Mouse (Mus musculus) heart, embryonic 15.5 days (tissue): ENCODE results near the gene Gpn2. TPM values are rescaled to one million over a fixed set of nuclear protein-coding genes. Genes with fewer than 3 reads are reported as not detected.

Source experiments
- ATAC-seq: fragments of 200-750 bp; cut with Nextera tagmentation; replicated peaks from 2 replicates; pipeline ENCODE4 v1.8.0; 2017; ENCODE audit warnings: low read depth, moderate TSS enrichment; ENCODE audit not compliant: insufficient number of reproducible peaks, insufficient read depth, low FRiP score
- H3K27ac ChIP-seq: fragments of 300-500 bp; sonication (generic); 2 replicates; pipeline ENCODE4 v1.5.1; 2015; ENCODE audit warnings: mild to moderate bottlenecking, inconsistent platforms
- H3K27me3 ChIP-seq: fragments of 300-500 bp; sonication (generic); 2 replicates; pipeline ENCODE4 v1.6.1; 2015; ENCODE audit warnings: inconsistent platforms
- H3K36me3 ChIP-seq: fragments of 300-500 bp; sonication (generic); 2 replicates; pipeline ENCODE4 v1.6.1; 2015; ENCODE audit warnings: mild to moderate bottlenecking, inconsistent platforms
- H3K4me1 ChIP-seq: fragments of 300-500 bp; sonication (generic); replicated peaks from 2 replicates; pipeline ENCODE4 v1.6.1; 2015; ENCODE audit warnings: inconsistent platforms
- H3K4me2 ChIP-seq: fragments of 300-500 bp; sonication (generic); 2 replicates; pipeline ENCODE4 v1.6.1; 2015; ENCODE audit warnings: inconsistent platforms, mild to moderate bottlenecking, moderate library complexity
- H3K4me3 ChIP-seq: fragments of 300-500 bp; sonication (generic); 2 replicates; pipeline ENCODE4 v1.5.1; 2015; ENCODE audit warnings: mild to moderate bottlenecking, inconsistent platforms
- H3K9ac ChIP-seq: fragments of 300-500 bp; sonication (generic); 2 replicates; pipeline ENCODE4 v1.6.1; 2015; ENCODE audit warnings: mild to moderate bottlenecking, inconsistent platforms
- H3K9me3 ChIP-seq: fragments of 300-500 bp; sonication (generic); replicated peaks from 2 replicates; pipeline ENCODE4 v1.6.1; 2016; ENCODE audit warnings: inconsistent platforms
- WGBS: fragments of 180-500 bp; shearing (Covaris S2); methylation state at CpG from one replicate; pipeline ENCODE4 v1.1.7; 2015; ENCODE audit warnings: mixed read lengths; 5-methylcytosine and 5-hydroxymethylcytosine counted together
- polyA plus RNA-seq: library from polyadenylated mRNA; unstranded; fragments of >200 nt; fragmentation: Nextera tagmentation; extraction: Ambion mirVana; gene quantifications from 2 replicates; pipeline ENCODE4 v1.2.1, GENCODE M21; 2015

The Gpn2 gene
- polyA plus RNA-seq, 1 experiment from 2014 or later = 10.4 TPM

- Histone ChIP-seq H3K9ac (no peak overlapping the region), H3K9me3 (no peaks in the 10 kb centered on the region), H3K36me3 (no peaks in the 10 kb centered on the region), H3K4me2 (no peak overlapping the region), H3K4me3 (no peak overlapping the region), H3K27me3 (no peaks in the 10 kb centered on the region), H3K27ac (no peak overlapping the region), H3K4me1 (no peaks in the 10 kb centered on the region)
- 73% methylated on average over 4 of the region's 4 CpGs for WGBS
- ATAC-seq = no peak
These were observed 22.5 kb upstream of the Gpn2 start for GRCm38 (mm10) chr4:133561622-133562021.

- H3K4me1 ChIP-seq = no peaks in the 10 kb centered on the region
- 64% methylated on average over 11 of the region's 11 CpGs for WGBS
- no peaks in the 10 kb centered on the region for H3K27me3 ChIP-seq
- H3K27ac ChIP-seq = peak overlapping the region; percentile 73
- no peaks in the 10 kb centered on the region for H3K9me3 ChIP-seq
- no peak overlapping the region for H3K9ac ChIP-seq
- no peaks in the 10 kb centered on the region for H3K36me3 ChIP-seq
- H3K4me2 ChIP-seq = no peak overlapping the region
- ATAC-seq = no peak; the same call in 1 of the 2 replicates
- H3K4me3 ChIP-seq = no peak overlapping the region
These were observed 21.0 kb upstream of the Gpn2 start for GRCm38 (mm10) chr4:133563123-133563571.

GRCm38 (mm10) chr4:133567251-133567650 is 16.9 kb upstream of the Gpn2 start:
- no peak overlapping the region for H3K9ac ChIP-seq
- H3K27me3 ChIP-seq = no peaks in the 10 kb centered on the region
- H3K4me3 ChIP-seq = no peak overlapping the region
- WGBS = 28% methylated on average over 8 of the region's 8 CpGs
- no peak overlapping the region for H3K27ac ChIP-seq
- H3K9me3 ChIP-seq = no peaks in the 10 kb centered on the region
- H3K4me2 ChIP-seq = no peak overlapping the region
- H3K36me3 ChIP-seq = no peaks in the 10 kb centered on the region
- ATAC-seq = no peak
- H3K4me1 ChIP-seq = no peaks in the 10 kb centered on the region

GRCm38 (mm10) chr4:133569291-133570065 is 14.7 kb upstream of the Gpn2 start:
- Histone ChIP-seq H3K27me3 (no peaks in the 10 kb centered on the region), H3K9ac (no peak overlapping the region), H3K27ac (no peak overlapping the region), H3K4me2 (no peak overlapping the region), H3K9me3 (no peaks in the 10 kb centered on the region), H3K4me3 (no peak overlapping the region), H3K4me1 (peaks cover 5% of the 10 kb centered on the region; the same call in 1 of the 2 replicates), H3K36me3 (no peaks in the 10 kb centered on the region)
- WGBS = 76% methylated on average over 10 of the region's 10 CpGs
- no peak for ATAC-seq

- Histone ChIP-seq H3K36me3 (no peaks in the 10 kb centered on the region), H3K27me3 (no peaks in the 10 kb centered on the region), H3K4me3 (no peak overlapping the region), H3K27ac (no peak overlapping the region), H3K9ac (no peak overlapping the region), H3K4me2 (no peak overlapping the region), H3K4me1 (peaks cover 6% of the 10 kb centered on the region), H3K9me3 (no peaks in the 10 kb centered on the region)
- ATAC-seq = no peak
- WGBS = 42% methylated on average over 10 of the region's 10 CpGs
These were observed 14.1 kb upstream of the Gpn2 start for GRCm38 (mm10) chr4:133570066-133570466.

- Histone ChIP-seq H3K27me3 (no peaks in the 10 kb centered on the region), H3K36me3 (peaks cover 10% of the 10 kb centered on the region; the same call in 1 of the 2 replicates), H3K4me3 (peak within 1 kb of the TSS; percentile 97), H3K9ac (peak within 1 kb of the TSS; percentile 88), H3K27ac (peak within 1 kb of the TSS; percentile 76), H3K4me1 (peaks cover 12% of the 10 kb centered on the region), H3K4me2 (peak within 1 kb of the TSS; percentile 97), H3K9me3 (no peaks in the 10 kb centered on the region)
- ATAC-seq = peak; percentile 84
- WGBS = 6% methylated on average over 44 of the region's 44 CpGs
These were observed 9.9 kb upstream of the Gpn2 start, which contains the start of gene Gpatch3 for GRCm38 (mm10) chr4:133574070-133574842. TSS of gene Gpatch3 (plus strand) at chr4:133574745.

GRCm38 (mm10) chr4:133574843-133575202 is 9.3 kb upstream of the Gpn2 start:
- WGBS = 0% methylated on average over 41 of the region's 41 CpGs
- Histone ChIP-seq H3K4me2 (peak overlapping the region; percentile 97), H3K9me3 (no peaks in the 10 kb centered on the region), H3K27me3 (no peaks in the 10 kb centered on the region), H3K4me3 (peak overlapping the region; percentile 97), H3K36me3 (peaks cover 13% of the 10 kb centered on the region; the same call in 1 of the 2 replicates), H3K27ac (0 out of 2 replicates have a peak overlapping the region, but pooled peaks have one; percentile 21), H3K4me1 (peaks cover 12% of the 10 kb centered on the region), H3K9ac (peak overlapping the region; percentile 88)
- ATAC-seq = peak; percentile 40; the same call in 1 of the 2 replicates

GRCm38 (mm10) chr4:133577983-133578382 is 6.2 kb upstream of the Gpn2 start:
- no peak overlapping the region for H3K27ac ChIP-seq
- ATAC-seq = no peak
- no peaks in the 10 kb centered on the region for H3K9me3 ChIP-seq
- H3K9ac ChIP-seq = no peak overlapping the region
- peaks cover 12% of the 10 kb centered on the region for H3K4me1 ChIP-seq
- no peaks in the 10 kb centered on the region for H3K27me3 ChIP-seq
- no peak overlapping the region for H3K4me3 ChIP-seq
- no peak overlapping the region for H3K4me2 ChIP-seq
- WGBS = 78% methylated on average over 12 of the region's 12 CpGs
- H3K36me3 ChIP-seq = peaks cover 21% of the 10 kb centered on the region

- H3K9ac ChIP-seq = peak overlapping the region; percentile 88
- ATAC-seq = no peak
- H3K27me3 ChIP-seq = no peaks in the 10 kb centered on the region
- peaks cover 13% of the 10 kb centered on the region for H3K4me1 ChIP-seq
- H3K4me3 ChIP-seq = peak overlapping the region; percentile 82
- peak overlapping the region; percentile 83 for H3K27ac ChIP-seq
- peaks cover 38% of the 10 kb centered on the region for H3K36me3 ChIP-seq
- 55% methylated on average over 6 of the region's 6 CpGs for WGBS
- H3K9me3 ChIP-seq = no peaks in the 10 kb centered on the region
- peak overlapping the region; percentile 100 for H3K4me2 ChIP-seq
These were observed 488 bp upstream of the Gpn2 start for GRCm38 (mm10) chr4:133583690-133584058.

GRCm38 (mm10) chr4:133592570-133592969 is 8.4 kb downstream of the Gpn2 start:
- WGBS = 25% methylated on average over 7 of the region's 7 CpGs

GRCm38 (mm10) chr4:133595538-133595937 is 11.4 kb downstream of the Gpn2 start:
- Histone ChIP-seq H3K9me3 (no peaks in the 10 kb centered on the region), H3K9ac (no peak overlapping the region), H3K27ac (no peak overlapping the region), H3K4me3 (no peak overlapping the region), H3K36me3 (peaks cover 13% of the 10 kb centered on the region), H3K27me3 (peaks cover 16% of the 10 kb centered on the region), H3K4me1 (peaks cover 14% of the 10 kb centered on the region), H3K4me2 (no peak overlapping the region)
- no peak for ATAC-seq
- WGBS = 49% methylated on average over 7 of the region's 7 CpGs

More at GRCm38 (mm10) chr4:133592570-133592969, 8.4 kb downstream of the Gpn2 start:
- Histone ChIP-seq H3K9me3 (no peaks in the 10 kb centered on the region), H3K9ac (no peak overlapping the region), H3K27ac (no peak overlapping the region), H3K4me1 (peaks cover 2% of the 10 kb centered on the region), H3K4me3 (no peak overlapping the region), H3K27me3 (no peaks in the 10 kb centered on the region), H3K36me3 (peaks cover 40% of the 10 kb centered on the region), H3K4me2 (no peak overlapping the region)
- no peak for ATAC-seq
